Mouse (Mus musculus): Measurements from ENCODE around the gene Atrnl1.

GRCm38 (mm10) chr19:58107632-58108031 is 496.8 kb downstream of the Atrnl1 start:
- TF ChIP-seq MAFK (IDR thresholded peaks at IDR 0.05; ENCODE audit: insufficient read depth, low read depth, low read length) (no peak), ZC3H11A (IDR thresholded peaks at IDR 0.05; ENCODE audit: borderline replicate concordance, low read depth, low read length) (no peak), CHD2 (IDR thresholded peaks at IDR 0.05; ENCODE audit: low read depth, low read length) (no peak)
